ENCODE assay signal across 18 mouse cellular contexts in the genomic region with DNA sequence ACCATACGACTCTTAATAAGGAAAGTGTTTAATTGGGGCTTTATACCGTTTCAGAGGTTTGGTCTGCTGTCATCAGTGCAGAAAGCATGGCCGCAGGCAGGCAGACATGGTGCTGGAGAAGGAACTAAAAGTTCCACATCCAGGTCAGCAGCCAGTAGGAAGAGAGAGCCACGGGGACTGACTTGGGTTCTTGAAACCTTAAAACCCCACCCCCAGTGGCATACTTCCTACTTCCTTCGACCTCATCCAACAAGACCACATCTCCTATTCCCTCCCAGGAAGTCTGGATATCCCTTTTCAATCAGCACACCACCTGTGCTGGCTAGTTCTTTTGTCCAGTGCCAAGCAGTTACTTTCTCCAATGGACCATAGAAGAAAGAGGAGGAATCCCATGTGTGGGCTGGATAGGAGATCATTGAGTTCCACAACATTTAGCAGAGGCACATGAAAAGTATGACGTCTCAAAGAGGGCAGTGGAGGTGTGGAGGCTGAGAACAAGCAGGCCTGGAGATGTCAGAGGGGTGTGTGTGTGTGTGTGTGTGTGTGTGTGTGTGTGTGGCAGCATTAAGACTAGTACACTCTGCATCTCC.
DNase-seq lines count a peak whose midpoint lies in the region; ATAC-seq and TF ChIP-seq lines count a peak whose summit lies in the region.
"Had no signal": no experiment of that assay in that cellular context is flagged by ENCODE, and none has a peak within 500 bp of the region (broad histone marks: within the 10 kb centered on the region; RNA-seq: fewer than 3 reads in every experiment).

No protein-coding gene starts in this region.

- H3K36me3 ChIP-seq in heart, postnatal 0 days (replicated peaks; ENCODE audit: control insufficient read depth, insufficient read depth, low read length): no peaks in the 10 kb centered on the region
- no peaks in the 10 kb centered on the region for H3K36me3 ChIP-seq in kidney, embryonic 15.5 days
- H3K36me3 ChIP-seq: embryonic facial prominence, embryonic 12.5 days; forebrain, embryonic 15.5 days; G1E; hindbrain, embryonic 15.5 days had no signal

- WGBS in heart, postnatal 0 days: 74% methylated on average over 6 of the region's 6 CpGs
- 62% methylated on average over 6 of the region's 6 CpGs for WGBS in kidney, embryonic 15.5 days

- no peak for TF ChIP-seq CTCF in heart, postnatal 0 days (IDR thresholded peaks at IDR 0.05; ENCODE audit: low read depth)

- no peaks in the 10 kb centered on the region for H3K27me3 ChIP-seq in heart, postnatal 0 days (ENCODE audit: control insufficient read depth, insufficient read depth, low read length)
- no peaks in the 10 kb centered on the region for H3K27me3 ChIP-seq in kidney, embryonic 15.5 days
- H3K27me3 ChIP-seq: embryonic facial prominence, embryonic 12.5 days; forebrain, embryonic 15.5 days; hindbrain, embryonic 15.5 days had no signal

- no peak overlapping the region for H3K9ac ChIP-seq in heart, postnatal 0 days (replicated peaks; ENCODE audit: low read depth, low read length)
- H3K9ac ChIP-seq in kidney, embryonic 15.5 days: no peak overlapping the region
- H3K9ac ChIP-seq: embryonic facial prominence, embryonic 12.5 days; forebrain, embryonic 15.5 days; hindbrain, embryonic 15.5 days had no signal

- no peaks in the 10 kb centered on the region for H3K9me3 ChIP-seq in heart, postnatal 0 days (replicated peaks; ENCODE audit: control insufficient read depth, low read length)
- no peaks in the 10 kb centered on the region for H3K9me3 ChIP-seq in kidney, embryonic 15.5 days (replicated peaks)
- H3K9me3 ChIP-seq: embryonic facial prominence, embryonic 12.5 days; forebrain, embryonic 15.5 days; G1E; hindbrain, embryonic 15.5 days had no signal

- H3K4me2 ChIP-seq in heart, postnatal 0 days (ENCODE audit: low read depth, low read length): no peak overlapping the region
- H3K4me2 ChIP-seq in kidney, embryonic 15.5 days: no peak overlapping the region
- H3K4me2 ChIP-seq: embryonic facial prominence, embryonic 12.5 days; forebrain, embryonic 15.5 days; hindbrain, embryonic 15.5 days had no signal

- intact Hi-C loops in heart, postnatal 25 days (cut with DNase I): no loop called here

- no peak overlapping the region for H3K4me3 ChIP-seq in heart, postnatal 0 days (ENCODE audit: low read depth, low read length)
- no peak overlapping the region for H3K4me3 ChIP-seq in kidney, embryonic 15.5 days (replicated peaks)
- H3K4me3 ChIP-seq: embryonic facial prominence, embryonic 12.5 days; forebrain, embryonic 15.5 days; hindbrain, embryonic 15.5 days had no signal

- no peak for TF ChIP-seq EP300 in heart, postnatal 0 days (IDR thresholded peaks at IDR 0.05; ENCODE audit: low read depth)

- DNase-seq in heart, postnatal 0 days (ENCODE audit: low spot score): no peak
- DNase-seq in heart, postnatal 25 days (ENCODE audit: low spot score): no peak
- no peak for DNase-seq in kidney, adult 9 months
- DNase-seq in ES-CJ7 (ENCODE audit: low read depth, low spot score) (peak; percentile 47), R1 (ENCODE audit: low read depth, low spot score) (peak; percentile 68)
- DNase-seq: adrenal gland, postnatal 14 days; cerebellum, adult 11-12 months; cerebellum, adult 9-10 months; cerebellum, postnatal 25 days; gastrocnemius, postnatal 10 days had no signal

- H3K27ac ChIP-seq in heart, postnatal 0 days (ENCODE audit: low read depth): peak overlapping the region; percentile 1; the same call in 1 of the 2 replicates
- peak overlapping the region; percentile 41 for H3K27ac ChIP-seq in kidney, embryonic 15.5 days
- H3K27ac ChIP-seq: embryonic facial prominence, embryonic 12.5 days; forebrain, embryonic 15.5 days; hindbrain, embryonic 15.5 days had no signal

- ATAC-seq in heart, postnatal 0 days (ENCODE audit: insufficient read depth, low read depth): no peak
- ATAC-seq in kidney, embryonic 15.5 days (replicated peaks; ENCODE audit: low FRiP score): peak; percentile 65
- ATAC-seq in granulocyte monocyte progenitor cell, adult 5-6 weeks (replicated peaks; ENCODE audit: poor library complexity, severe bottlenecking): no peak
- ATAC-seq: activated CD4-positive, CD25-positive, alpha-beta regulatory T cell, adult 4 months; forebrain, embryonic 15.5 days; intestine, embryonic 16.5 days had no signal

- peaks cover 11% of the 10 kb centered on the region; the same call in 1 of the 2 replicates for H3K4me1 ChIP-seq in heart, postnatal 0 days (ENCODE audit: control insufficient read depth, insufficient read depth)
- H3K4me1 ChIP-seq in kidney, embryonic 15.5 days: peaks cover 28% of the 10 kb centered on the region
- H3K4me1 ChIP-seq: forebrain, embryonic 15.5 days; hindbrain, embryonic 15.5 days had no signal

Comparison
In these comparisons a context has a peak if more than half of its experiments do, and no peak if none do; other contexts are left out.
1. DNase-seq: peak in ES-CJ7 (single experiment) and R1 (single experiment); none in heart, postnatal 0 days (single experiment), heart, postnatal 25 days (single experiment) and kidney, adult 9 months (single experiment).